Mouse (Mus musculus): ENCODE measurements at regions not wholly inside any gene's neighbourhood (a gene's known extent, or its start where the extent isn't known, plus 50 kb on each side); places are given as distances from the start of the nearest gene placed in this dataset.

- no peak for TF ChIP-seq POLR2A (IDR thresholded peaks at IDR 0.05; ENCODE audit: low read depth, low read length)
- no peak for TF ChIP-seq CTCF (IDR thresholded peaks at IDR 0.05; ENCODE audit: extremely low read depth, insufficient read length, insufficient replicate concordance, low read depth, low read length)
Measured at GRCm38 (mm10) chr12:71494803-71495293, 185.2 kb downstream of the Dact1 start.

Data from small intestine, adult 2 months (tissue).